Mouse (Mus musculus): ENCODE data around the gene Lonrf2.

The Lonrf2 gene

GRCm38 (mm10) chr1:38767812-38768211 is 68.7 kb downstream of the Lonrf2 start:
- peak; percentile 60 for DNase-seq (ENCODE audit: low spot score)

- DNase-seq (ENCODE audit: low spot score), result peak; percentile 73
Measured at GRCm38 (mm10) chr1:38766661-38767572, 69.6 kb downstream of the Lonrf2 start.

DNA sequence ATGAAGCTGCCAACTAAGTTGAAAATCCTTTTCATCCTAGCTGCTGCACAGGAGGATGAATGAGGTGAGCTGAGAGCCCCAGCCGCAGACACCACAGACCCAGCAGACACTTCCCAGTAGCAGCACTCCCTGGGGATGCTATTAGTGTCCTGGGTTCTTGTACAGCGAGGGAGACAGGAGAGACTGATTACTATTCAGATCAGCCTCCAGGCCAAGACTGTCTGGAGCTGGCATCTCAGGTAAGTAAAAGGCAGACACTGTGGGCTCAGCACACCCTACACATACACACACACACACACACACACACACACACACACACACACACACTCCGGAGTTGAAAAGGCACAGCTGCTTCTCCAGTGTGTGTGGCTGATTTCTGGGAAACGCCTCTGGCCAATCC is 70.3 kb downstream of the Lonrf2 start:
- no peak for DNase-seq (ENCODE audit: low spot score)

GRCm38 (mm10) chr1:38763960-38764613 is 72.4 kb downstream of the Lonrf2 start:
- DNase-seq (ENCODE audit: low spot score), result no peak

- no peak for DNase-seq (ENCODE audit: low spot score)
Measured at GRCm38 (mm10) chr1:38760424-38760823, 76.1 kb downstream of the Lonrf2 start.

DNA sequence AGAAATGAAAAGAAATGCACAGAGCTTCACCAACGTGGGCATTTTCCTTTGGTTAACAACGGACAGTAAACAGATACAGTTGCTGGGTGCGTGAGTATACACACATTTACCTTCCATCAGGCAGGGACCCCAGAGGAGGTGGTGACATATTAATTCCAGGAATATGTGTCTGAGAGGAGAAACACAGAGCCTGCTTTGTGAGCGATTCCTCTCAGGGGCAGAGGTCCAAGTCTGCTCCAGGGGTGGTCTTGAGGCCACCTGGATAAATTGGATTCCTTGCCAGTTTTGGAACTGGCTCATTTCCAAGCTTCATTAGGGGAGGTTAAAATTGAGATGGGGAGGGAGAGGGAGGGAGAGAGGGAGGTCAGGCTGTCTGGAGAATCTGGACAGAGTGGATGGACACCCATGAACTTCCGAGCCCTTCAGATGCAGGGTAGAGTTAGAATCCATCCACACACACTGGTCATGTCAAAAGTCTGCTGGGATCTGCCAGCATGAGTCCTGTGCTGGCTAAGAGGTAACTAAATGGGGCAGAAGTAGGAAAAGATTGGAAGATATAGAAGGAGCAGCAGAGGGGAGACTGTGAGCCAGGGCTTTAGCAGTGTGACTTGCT is 78.6 kb downstream of the Lonrf2 start:
- no peak for DNase-seq (ENCODE audit: low spot score)

- DNase-seq (ENCODE audit: low spot score), result no peak
Measured at GRCm38 (mm10) chr1:38743863-38744262, 92.6 kb downstream of the Lonrf2 start.

All from ovary, adult 18-20 months (tissue).